Mouse (Mus musculus): ENCODE measurements around the gene Egf.

The Egf gene

GRCm38 (mm10) chr3:129651765-129652164 is 103.4 kb downstream of the Egf start:
- no peak for DNase-seq (ENCODE audit: low spot score in 2 of 2)

GRCm38 (mm10) chr3:129650931-129651330 is 104.2 kb downstream of the Egf start:
- DNase-seq (ENCODE audit: low spot score in 2 of 2) = no peak

GRCm38 (mm10) chr3:129650293-129650612 is 104.9 kb downstream of the Egf start:
- no peak for DNase-seq (ENCODE audit: low spot score in 2 of 2)

GRCm38 (mm10) chr3:129649586-129650292 is 105.4 kb downstream of the Egf start:
- peak in 1 of 2 experiments; percentile 29 for DNase-seq (ENCODE audit: low spot score in 2 of 2)

- DNase-seq (ENCODE audit: low spot score in 2 of 2) = no peak
Observed at GRCm38 (mm10) chr3:129648598-129648997, 106.5 kb downstream of the Egf start.

- DNase-seq (ENCODE audit: low spot score in 2 of 2) = no peak
Observed at GRCm38 (mm10) chr3:129647312-129647711, 107.8 kb downstream of the Egf start.

- DNase-seq (ENCODE audit: low spot score in 2 of 2) = no peak
Observed at GRCm38 (mm10) chr3:129646781-129647180, 108.3 kb downstream of the Egf start.

- DNase-seq (ENCODE audit: low spot score in 2 of 2) = no peak
Observed at GRCm38 (mm10) chr3:129645409-129645808, 109.7 kb downstream of the Egf start.

- no peak for DNase-seq (ENCODE audit: low spot score in 2 of 2)
Observed at GRCm38 (mm10) chr3:129641621-129642020, 113.5 kb downstream of the Egf start.

- DNase-seq (ENCODE audit: low spot score in 2 of 2) = no peak
Observed at GRCm38 (mm10) chr3:129640211-129641000, 114.7 kb downstream of the Egf start.

- DNase-seq (ENCODE audit: low spot score in 2 of 2) = no peak
Observed at GRCm38 (mm10) chr3:129639701-129640100, 115.4 kb downstream of the Egf start.

- no peak for DNase-seq (ENCODE audit: low spot score in 2 of 2)
Observed at GRCm38 (mm10) chr3:129637446-129637845, 117.7 kb downstream of the Egf start.

GRCm38 (mm10) chr3:129634260-129634901 is 120.7 kb downstream of the Egf start:
- DNase-seq (ENCODE audit: low spot score in 2 of 2) = peak in 1 of 2 experiments; percentile 15

GRCm38 (mm10) chr3:129633518-129633917 is 121.6 kb downstream of the Egf start:
- DNase-seq (ENCODE audit: low spot score in 2 of 2) = no peak

- no peak for DNase-seq (ENCODE audit: low spot score in 2 of 2)
Observed at GRCm38 (mm10) chr3:129631857-129632256, 123.3 kb downstream of the Egf start.

- no peak for DNase-seq (ENCODE audit: low spot score in 2 of 2)
Observed at GRCm38 (mm10) chr3:129631018-129631417, 124.1 kb downstream of the Egf start.

Data from urinary bladder, postnatal 36 days (tissue).